Mouse (Mus musculus): ENCODE results near the gene Rxra.

- TF ChIP-seq TAL1 (IDR thresholded peaks at IDR 0.05; ENCODE audit: low read length) (no peak), GATA1 (IDR thresholded peaks at IDR 0.05; ENCODE audit: low read length) (no peak)
Observed at GRCm38 (mm10) chr2:27736802-27737201, 60.6 kb downstream of the Rxra start.
